Comparison of ENCODE assay signal across 10 mouse cellular contexts in the genomic region with DNA sequence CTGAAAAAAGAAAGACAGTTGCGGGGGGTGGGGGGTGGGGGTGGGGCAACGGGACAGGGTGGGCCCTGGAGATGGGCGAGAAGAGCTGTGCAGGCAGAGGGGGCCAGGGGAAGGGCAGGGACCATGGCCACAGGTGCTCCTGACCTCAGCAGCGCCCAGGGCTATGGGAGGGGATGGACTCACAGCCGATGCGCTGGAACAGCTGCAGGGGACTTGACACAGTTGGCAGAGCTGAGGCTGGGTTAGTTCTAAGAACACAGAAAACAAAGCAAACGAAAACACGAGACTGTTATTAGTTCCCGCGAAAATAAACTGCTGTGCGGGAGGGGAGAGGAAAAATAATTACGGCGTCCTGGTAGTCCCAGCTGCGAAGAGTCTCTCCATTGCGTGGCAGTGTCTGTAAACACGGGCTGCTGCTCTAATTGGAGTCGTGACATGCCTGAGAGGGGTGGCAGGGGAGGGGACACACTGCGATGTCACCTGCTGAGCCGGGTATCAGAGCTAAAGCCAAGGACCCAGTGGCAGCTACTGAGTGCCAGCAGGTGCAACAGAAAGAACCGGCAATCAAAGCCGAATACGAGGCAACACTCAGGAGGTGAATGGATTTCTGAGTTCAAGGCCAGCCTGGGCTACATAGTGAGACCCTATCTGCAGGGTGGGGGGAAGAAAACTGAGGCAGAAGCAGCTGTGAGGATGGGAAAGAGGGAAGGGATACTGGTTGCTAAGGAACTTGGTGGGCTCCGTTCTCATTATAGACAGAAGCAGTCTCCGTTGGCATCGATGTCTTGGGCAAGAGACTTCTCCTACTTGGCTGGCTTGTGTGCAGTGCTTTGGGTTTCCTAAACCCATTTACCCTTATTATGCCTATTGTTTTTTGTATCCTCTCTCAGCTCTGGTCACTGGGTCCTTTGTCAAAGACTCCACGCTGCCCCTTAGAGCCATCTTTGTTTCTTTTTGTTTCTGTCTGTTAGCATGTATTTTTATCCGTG. TPM values are rescaled to one million over a fixed set of nuclear protein-coding genes. Genes with fewer than 3 reads are reported as not detected.
DNase-seq lines count a peak whose midpoint lies in the region; ATAC-seq and TF ChIP-seq lines count a peak whose summit lies in the region.
"Had no signal": no experiment of that assay in that cellular context is flagged by ENCODE, and none has a peak within 500 bp of the region (broad histone marks: within the 10 kb centered on the region; RNA-seq: fewer than 3 reads in every experiment).

No protein-coding gene starts in this region.

- H3K27ac ChIP-seq in brown adipose tissue, adult 24 weeks (replicated peaks; ENCODE audit: low read depth, low read length) = no peak overlapping the region
- H3K27ac ChIP-seq in forebrain, postnatal 0 days (ENCODE audit: low read depth, low read length) = peak overlapping the region; percentile 15; the same call in 1 of the 2 replicates
- H3K27ac ChIP-seq in midbrain, embryonic 15.5 days = 0 out of 2 replicates have a peak overlapping the region, but pooled peaks have one; percentile 47

- DNase-seq in kidney, postnatal 4 days = peak; percentile 29 to 45
- no peak for DNase-seq in kidney, adult 11 months
- peak; percentile 51 for DNase-seq in forebrain, postnatal 0 days
- no peak for DNase-seq in right cerebral cortex, adult 2 months (ENCODE audit: low spot score in 2 of 2)
- no peak for DNase-seq in left cerebral cortex, adult 18-20 months (ENCODE audit: low spot score in 2 of 2)
- DNase-seq in spleen, adult 12 weeks (ENCODE audit: low spot score) = no peak

- TF ChIP-seq CTCF in forebrain, postnatal 0 days (IDR thresholded peaks at IDR 0.05; ENCODE audit: low read depth) = no peak

- peaks cover 36% of the 10 kb centered on the region for H3K4me1 ChIP-seq in brown adipose tissue, adult 24 weeks (ENCODE audit: control insufficient read depth, insufficient read depth, insufficient read length, low read length)
- H3K4me1 ChIP-seq in forebrain, postnatal 0 days (ENCODE audit: insufficient read depth) = peaks cover 18% of the 10 kb centered on the region
- H3K4me1 ChIP-seq in midbrain, embryonic 15.5 days = peaks cover 46% of the 10 kb centered on the region

- WGBS in forebrain, postnatal 0 days = 23% methylated on average over 27 of the region's 27 CpGs
- WGBS in midbrain, embryonic 15.5 days = 46% methylated on average over 27 of the region's 27 CpGs

- H3K9ac ChIP-seq in forebrain, postnatal 0 days = no peak overlapping the region
- no peak overlapping the region; the same call in 1 of the 2 replicates for H3K9ac ChIP-seq in midbrain, embryonic 15.5 days

- peak overlapping the region; percentile 25; the same call in 1 of the 2 replicates for H3K4me3 ChIP-seq in brown adipose tissue, adult 24 weeks (ENCODE audit: insufficient read depth, low read depth, low read length)
- no peak overlapping the region for H3K4me3 ChIP-seq in forebrain, postnatal 0 days (ENCODE audit: low read depth, low read length)
- no peak overlapping the region for H3K4me3 ChIP-seq in midbrain, embryonic 15.5 days

- no peaks in the 10 kb centered on the region for H3K27me3 ChIP-seq in forebrain, postnatal 0 days (ENCODE audit: insufficient read depth, low read length)
- H3K27me3 ChIP-seq in midbrain, embryonic 15.5 days (replicated peaks) = no peaks in the 10 kb centered on the region
- H3K27me3 ChIP-seq: Patski had no signal

- no peaks in the 10 kb centered on the region for H3K9me3 ChIP-seq in forebrain, postnatal 0 days (ENCODE audit: low read length)
- H3K9me3 ChIP-seq in midbrain, embryonic 15.5 days = no peaks in the 10 kb centered on the region

- H3K4me2 ChIP-seq in forebrain, postnatal 0 days (ENCODE audit: low read depth) = peak overlapping the region; percentile 35
- peak overlapping the region; percentile 26 for H3K4me2 ChIP-seq in midbrain, embryonic 15.5 days

- no peaks in the 10 kb centered on the region; the same call in 1 of the 2 replicates for H3K36me3 ChIP-seq in forebrain, postnatal 0 days (ENCODE audit: insufficient read depth)
- H3K36me3 ChIP-seq in midbrain, embryonic 15.5 days (replicated peaks) = no peaks in the 10 kb centered on the region

- peak; percentile 6; the same call in 1 of the 2 replicates for ATAC-seq in forebrain, postnatal 0 days
- ATAC-seq in midbrain, embryonic 15.5 days (replicated peaks) = no peak
- ATAC-seq: Patski had no signal

RNA-seq across cellular contexts. Expression of gene Chst12, which starts 5.0 kb away (rescaled TPM):
- 11.4 and 23.1 TPM in 2 replicates for polyA plus RNA-seq in brown adipose tissue, adult 24 weeks (2012; ENCODE audit: insufficient read depth, insufficient read length, missing spikeins)
- 11.0 and 11.5 TPM in 2 replicates for total RNA-seq in forebrain, postnatal 0 days (2014; rRNA removed)
- 19.1 and 22.4 TPM in 2 replicates for polyA plus RNA-seq in forebrain, postnatal 0 days (2015; fragmentation: Nextera tagmentation; extraction: Ambion mirVana)
- polyA plus RNA-seq in midbrain, embryonic 15.5 days (2015; fragmentation: Nextera tagmentation; extraction: Ambion mirVana) = 24.7 and 25.1 TPM in 2 replicates
- 10 to 100 TPM; 16.2 to 17.4 TPM for total RNA-seq in left cerebral cortex, adult 18-20 months (2021)

RNA-seq across cellular contexts. Expression of gene Grifin, which starts 54.6 kb away (rescaled TPM):
- not detected in 2 replicates for polyA plus RNA-seq in brown adipose tissue, adult 24 weeks (2012; ENCODE audit: insufficient read depth, insufficient read length, missing spikeins)
- total RNA-seq in forebrain, postnatal 0 days (2014; rRNA removed) = not detected in 2 replicates
- polyA plus RNA-seq in forebrain, postnatal 0 days (2015; fragmentation: Nextera tagmentation; extraction: Ambion mirVana) = 0.36 TPM in 1 of 2 replicates, not detected in the other
- 0.41 TPM in 1 of 2 replicates, not detected in the other for polyA plus RNA-seq in midbrain, embryonic 15.5 days (2015; fragmentation: Nextera tagmentation; extraction: Ambion mirVana)
- not detected for total RNA-seq in left cerebral cortex, adult 18-20 months (2021)
- polyA plus RNA-seq: neural tube, embryonic 11.5 days had no signal

Comparison
In these comparisons a context has a peak if more than half of its experiments do, and no peak if none do; other contexts are left out.
1. DNase-seq: peak in kidney, postnatal 4 days (2 of 2) and forebrain, postnatal 0 days (single experiment); none in kidney, adult 11 months (single experiment), right cerebral cortex, adult 2 months (0 of 2), left cerebral cortex, adult 18-20 months (0 of 2) and spleen, adult 12 weeks (single experiment).